Mouse (Mus musculus) subcutaneous adipose tissue, adult 2 months (tissue): ENCODE results near the gene Itpkc. TPM values are rescaled to one million over a fixed set of nuclear protein-coding genes. Genes with fewer than 3 reads are reported as not detected.

Experiments
- polyA plus RNA-seq: library from polyadenylated mRNA; depleted of rRNA; stranded (reverse); fragments of >200 nt; gene quantifications from 2 replicates; pipeline ENCODE4 v1.2.3, GENCODE M21; 2012; ENCODE audit warnings: low replicate concordance; rRNA removed

Itpkc gene
- polyA plus RNA-seq, result 7.3 and 14.0 TPM in 2 replicates

GRCm38 (mm10) chr7:27228281-27228821 is at the start of gene Itpkc:
Gene Itpkc (minus strand): TSS chr7:27228661.

GRCm38 (mm10) chr7:27258205-27258899 is 29.9 kb upstream of the Itpkc start, which contains the start of gene Numbl:
Gene Numbl (plus strand): TSS chr7:27258433.

GRCm38 (mm10) chr7:27232781-27233281 is 4.4 kb upstream of the Itpkc start, which contains the start of gene Coq8b:
Gene Coq8b (plus strand): TSS chr7:27233023.

GRCm38 (mm10) chr7:27195681-27196611 is 32.5 kb downstream of the Itpkc start, which contains the start of the genes BC024978 and Snrpa:
Gene BC024978 (plus strand): TSS chr7:27195781.
Gene Snrpa (minus strand): TSS chr7:27196271.

DNA sequence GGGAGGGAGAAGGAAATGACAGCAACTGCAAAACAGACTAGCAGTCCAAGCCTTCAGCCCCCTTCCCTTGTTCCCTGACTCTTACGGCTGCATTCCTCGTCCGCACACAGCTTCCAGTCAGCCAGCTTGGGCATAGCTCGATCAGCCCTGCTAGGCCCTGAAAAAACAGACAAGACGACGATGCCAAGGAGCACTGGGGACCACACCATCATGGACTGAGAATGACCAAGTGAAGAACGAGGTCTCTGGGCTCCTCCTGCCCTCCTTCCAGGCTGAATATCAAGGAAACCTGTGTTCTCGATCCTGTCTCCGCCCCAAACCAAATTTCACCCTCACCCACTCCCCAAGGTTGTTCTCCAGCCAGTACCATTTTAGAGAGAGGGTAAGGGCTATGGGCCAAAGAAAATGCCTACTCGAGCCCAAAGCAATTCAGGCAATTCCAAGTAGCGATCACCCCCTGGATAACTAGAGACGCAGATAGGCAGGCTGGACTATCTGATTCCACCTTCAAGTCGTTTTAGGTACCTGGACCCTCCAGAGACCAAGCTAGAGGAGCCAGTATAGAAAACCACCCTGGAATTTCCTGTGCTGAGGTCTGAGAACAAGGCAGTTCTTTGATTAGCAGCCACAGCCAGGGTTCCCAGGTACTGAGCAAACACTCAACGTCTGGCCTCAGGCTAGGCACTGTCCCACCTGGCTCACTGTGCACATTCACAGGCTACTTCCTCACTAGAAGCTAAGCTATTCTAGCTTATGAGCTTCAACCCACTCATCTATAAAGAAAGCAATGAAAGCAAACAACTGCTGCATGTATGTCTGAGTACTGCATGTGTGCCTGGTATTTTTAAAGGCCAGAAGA is 47.4 kb downstream of the Itpkc start, which contains the start of the genes Gm21983 and Mia:
TSS of gene Gm21983 (minus strand) at position 250 of the 859 bp plus-strand sequence.
TSS of gene Mia (minus strand) at position 321 of the 859 bp plus-strand sequence.

GRCm38 (mm10) chr7:27178324-27179216 is 49.9 kb downstream of the Itpkc start, which contains the start of gene Rab4b:
Gene Rab4b (minus strand): TSS chr7:27178896.

DNA sequence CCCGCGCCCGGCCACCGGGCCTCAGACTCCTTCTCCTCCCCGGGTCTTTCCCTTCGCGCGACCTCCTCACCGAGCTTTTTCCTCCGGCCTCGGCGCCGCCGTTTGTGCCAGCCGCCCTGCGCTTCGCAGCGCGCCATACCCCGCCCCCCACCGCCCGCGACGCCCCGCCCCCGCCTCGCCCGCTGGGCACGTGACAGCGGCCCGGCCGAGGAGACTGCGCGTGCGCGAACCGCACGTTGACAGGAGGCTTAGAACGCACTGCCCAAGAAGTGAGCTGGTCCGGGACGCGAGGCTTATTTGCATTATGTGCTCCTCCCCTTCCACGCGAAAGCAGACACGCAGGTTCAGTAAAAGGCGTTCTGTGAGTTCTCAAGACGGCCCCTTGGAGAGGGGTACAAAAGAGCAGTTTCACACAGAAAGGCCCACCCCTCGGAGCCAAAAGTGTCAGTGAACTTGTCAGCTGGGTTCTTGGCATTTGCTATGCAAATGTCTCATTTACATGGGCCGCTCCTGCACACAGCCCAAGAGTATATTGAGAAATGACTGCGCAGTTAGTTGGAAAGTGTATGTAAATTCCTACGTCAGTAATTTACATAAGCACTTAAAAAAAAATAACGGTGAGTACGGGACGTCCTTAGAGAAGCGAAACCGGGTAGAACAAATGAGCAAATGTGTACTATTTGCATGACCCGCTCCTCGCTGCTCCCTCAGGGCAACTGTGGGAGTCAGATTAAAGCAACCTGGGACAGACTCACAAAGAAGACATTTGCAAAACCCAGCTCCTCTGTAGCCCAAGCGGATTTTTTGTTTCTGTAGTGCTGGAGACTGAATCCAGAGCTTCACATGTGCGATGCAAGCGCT is 61.6 kb downstream of the Itpkc start, which contains the start of gene Egln2:
TSS of gene Egln2 (minus strand) at position 189 of the 861 bp plus-strand sequence.

Other genes with a start within 250 kb of the Itpkc start
- gene Cyp2a12, start 199.6 kb downstream of the Itpkc start, polyA plus RNA-seq, result 0.06 and 0.24 TPM in 2 replicates
- 9.0 and 14.8 TPM in 2 replicates for gene Cyp2f2, start 108.8 kb downstream of the Itpkc start, polyA plus RNA-seq
- gene Cyp2t4, start 74.9 kb downstream of the Itpkc start, polyA plus RNA-seq, result not detected in 2 replicates
- gene Egln2, start 61.9 kb downstream of the Itpkc start, polyA plus RNA-seq, result 83.5 and 96.6 TPM in 2 replicates
- 77.9 and 79.4 TPM in 2 replicates for gene Rab4b, start 49.8 kb downstream of the Itpkc start, polyA plus RNA-seq
- 0.17 TPM in 1 of 2 replicates, not detected in the other for gene Gm21983, start 47.6 kb downstream of the Itpkc start, polyA plus RNA-seq
- 1.1 TPM in 1 of 2 replicates, not detected in the other for gene Mia, start 47.5 kb downstream of the Itpkc start, polyA plus RNA-seq
- gene BC024978, start 32.9 kb downstream of the Itpkc start, polyA plus RNA-seq, result 20.1 and 21.9 TPM in 2 replicates
- 111 and 233 TPM in 2 replicates for gene Snrpa, start 32.4 kb downstream of the Itpkc start, polyA plus RNA-seq
- gene Coq8b, start 4.4 kb upstream of the Itpkc start, polyA plus RNA-seq, result 50.2 and 54.2 TPM in 2 replicates
- 30.1 and 76.4 TPM in 2 replicates for gene Numbl, start 29.8 kb upstream of the Itpkc start, polyA plus RNA-seq
- 418 and 455 TPM in 2 replicates for gene Ltbp4, start 109.0 kb upstream of the Itpkc start, polyA plus RNA-seq
- gene Shkbp1, start 127.4 kb upstream of the Itpkc start, polyA plus RNA-seq, result 52.2 and 84.5 TPM in 2 replicates
- gene Gm20479, start 128.8 kb upstream of the Itpkc start, polyA plus RNA-seq, result 3.5 TPM in 1 of 2 replicates, not detected in the other
- gene Sptbn4, start 219.0 kb upstream of the Itpkc start, polyA plus RNA-seq, result 0.20 and 1.8 TPM in 2 replicates
- gene Blvrb, start 219.3 kb upstream of the Itpkc start, polyA plus RNA-seq, result 102 and 175 TPM in 2 replicates
- 13.2 and 20.4 TPM in 2 replicates for gene Sertad3, start 245.1 kb upstream of the Itpkc start, polyA plus RNA-seq